In genomic region chr11:94601321-94602281, GRCm38 (mm10) we compare ENCODE assay signal across 8 mouse cellular contexts. TPM values are rescaled to one million over a fixed set of nuclear protein-coding genes. Genes with fewer than 3 reads are reported as not detected.
DNase-seq lines count a peak whose midpoint lies in the region; ATAC-seq and TF ChIP-seq lines count a peak whose summit lies in the region.

Acsf2 (minus strand) TSS chr11:94601871.

- no peaks in the 10 kb centered on the region for H3K4me1 ChIP-seq in cortical plate, adult 2 months (ENCODE audit: control insufficient read depth, insufficient read depth, low read length)
- H3K4me1 ChIP-seq in intestine, embryonic 16.5 days (ENCODE audit: control insufficient read depth, insufficient read depth, low read length), result peaks cover 10% of the 10 kb centered on the region

- no peaks in the 10 kb centered on the region for H3K27me3 ChIP-seq in intestine, embryonic 16.5 days (replicated peaks; ENCODE audit: control insufficient read depth, insufficient read depth, low read length)

- H3K9ac ChIP-seq in intestine, embryonic 16.5 days (ENCODE audit: low read depth, low read length), result peak within 1 kb of the TSS; percentile 75

- TF ChIP-seq CTCF in cortical plate, adult 2 months (IDR thresholded peaks at IDR 0.05; ENCODE audit: extremely low read depth, insufficient read depth, low read length), result no peak

- peak within 1 kb of the TSS; percentile 27 for H3K4me3 ChIP-seq in cortical plate, adult 2 months (ENCODE audit: insufficient read depth, low read length)
- peak within 1 kb of the TSS; percentile 57 for H3K4me3 ChIP-seq in intestine, embryonic 16.5 days (ENCODE audit: low read length)

- no peaks in the 10 kb centered on the region for H3K36me3 ChIP-seq in intestine, embryonic 16.5 days (ENCODE audit: control insufficient read depth, insufficient read depth, low read length)

- peak within 1 kb of the TSS; percentile 79 for H3K4me2 ChIP-seq in intestine, embryonic 16.5 days (ENCODE audit: low read depth, low read length)

- H3K9me3 ChIP-seq in intestine, embryonic 16.5 days (ENCODE audit: control insufficient read depth, low read length), result no peaks in the 10 kb centered on the region

- no peak for TF ChIP-seq POLR2A in cortical plate, adult 2 months (IDR thresholded peaks at IDR 0.05; ENCODE audit: extremely low read depth, insufficient read depth, low read length)

- peak; percentile 92 for ATAC-seq in granulocyte monocyte progenitor cell, adult 5-6 weeks (replicated peaks; ENCODE audit: poor library complexity, severe bottlenecking)
- ATAC-seq in intestine, embryonic 16.5 days, result peak; percentile 84
- ATAC-seq in megakaryocyte-erythroid progenitor cell, adult 5-6 weeks (replicated peaks; ENCODE audit: low FRiP score, low TSS enrichment, poor library complexity, severe bottlenecking), result peak; percentile 53

- no peak within 1 kb of the TSS for H3K27ac ChIP-seq in cortical plate, adult 2 months (ENCODE audit: insufficient read depth, low read length)
- peak within 1 kb of the TSS; percentile 50 for H3K27ac ChIP-seq in intestine, embryonic 16.5 days (ENCODE audit: low read length)

- peak; percentile 61 for DNase-seq in WW6 (ENCODE audit: low read depth, low spot score)
- peak; percentile 12 to 31 for DNase-seq in left cerebral cortex, postnatal 25 days (ENCODE audit: low spot score in 2 of 2)
- peak; percentile 51 for DNase-seq in right cerebral cortex, postnatal 4 days
- peak; percentile 90 for DNase-seq in yolk sac, embryonic 10.5 days (ENCODE audit: low spot score)

- intact Hi-C loops in left cerebral cortex, postnatal 25 days (cut with DNase I), result no loop called here

- WGBS in intestine, embryonic 16.5 days, result under 1% methylated on average over 52 of the region's 52 CpGs

RNA-seq across cellular contexts. Expression of gene Acsf2, which starts in this region (rescaled TPM):
- 15.2 and 15.8 TPM in 2 replicates for polyA plus RNA-seq in cortical plate, adult 2 months (2012; rRNA removed)
- 12.9 and 18.9 TPM in 2 replicates for total RNA-seq in granulocyte monocyte progenitor cell, adult 5-6 weeks (2014; fragmentation: Nextera tagmentation)
- total RNA-seq in granulocyte monocyte progenitor cell, adult 5-6 weeks (2017), result 2.1 and 2.5 TPM in 2 replicates
- 3.0 and 3.3 TPM in 2 replicates for polyA plus RNA-seq in intestine, embryonic 16.5 days (2015; fragmentation: Nextera tagmentation; extraction: Ambion mirVana)
- total RNA-seq in left cerebral cortex, postnatal 25 days (2021), result 10 to 100 TPM; 13.6 to 16.6 TPM
- 6.9 and 10.6 TPM in 2 replicates for total RNA-seq in megakaryocyte-erythroid progenitor cell, adult 5-6 weeks (2014; fragmentation: Nextera tagmentation)
- total RNA-seq in megakaryocyte-erythroid progenitor cell, adult 5-6 weeks (2017), result 1.0 and 2.8 TPM in 2 replicates

Comparison
In these comparisons a context has a peak if more than half of its experiments do, and no peak if none do; other contexts are left out.
1. DNase-seq: peak in every context shown above with its lines; median percentile 90 in yolk sac, embryonic 10.5 days; 61 in WW6; 51 in right cerebral cortex, postnatal 4 days; 22 in left cerebral cortex, postnatal 25 days.